Mouse (Mus musculus) ES-Bruce4 (cell line): ENCODE measurements around the gene Fastkd5. TPM values are rescaled to one million over a fixed set of nuclear protein-coding genes. Genes with fewer than 3 reads are reported as not detected.

Source experiments
- H3K27ac ChIP-seq: 2 replicates; pipeline ENCODE4 v1.5.1; 2012; ENCODE audit warnings: low read length, inconsistent platforms; ENCODE audit not compliant: insufficient read depth
- H3K27me3 ChIP-seq: 2 replicates; pipeline ENCODE4 v1.6.1; 2012; ENCODE audit warnings: mild to moderate bottlenecking, low read length, inconsistent platforms; ENCODE audit not compliant: control insufficient read depth, poor library complexity, insufficient read depth, severe bottlenecking
- H3K36me3 ChIP-seq: 2 replicates; pipeline ENCODE4 v1.6.1; 2012; ENCODE audit warnings: inconsistent platforms, mild to moderate bottlenecking, low read length, moderate library complexity; ENCODE audit not compliant: control insufficient read depth, poor library complexity, insufficient read depth, severe bottlenecking
- H3K4me1 ChIP-seq: one replicate; pipeline ENCODE4 v1.8.1; 2011; ENCODE audit warnings: low read length; ENCODE audit not compliant: control insufficient read depth, insufficient read depth
- H3K4me3 ChIP-seq: 2 replicates; pipeline ENCODE4 v1.5.1; 2011; ENCODE audit warnings: low read depth, mild to moderate bottlenecking, low read length
- H3K9ac ChIP-seq: 2 replicates; pipeline ENCODE4 v1.6.1; 2012; ENCODE audit warnings: low read depth, mild to moderate bottlenecking, inconsistent platforms; ENCODE audit not compliant: poor library complexity, severe bottlenecking
- H3K9me3 ChIP-seq: replicated peaks from 2 replicates; pipeline ENCODE4 v1.6.1; 2012; ENCODE audit warnings: mild to moderate bottlenecking, low read length, inconsistent platforms; ENCODE audit not compliant: control insufficient read depth, poor library complexity, insufficient read depth, severe bottlenecking
- CTCF ChIP-seq: IDR thresholded peaks from one replicate; pipeline ENCODE4 v1.8.1; 2011; ENCODE audit warnings: low read depth, low read length
- EP300 ChIP-seq: IDR thresholded peaks from 2 replicates; pipeline ENCODE4 v1.6.1; 2011; ENCODE audit warnings: low read depth, low read length; ENCODE audit not compliant: insufficient read depth
- POLR2A ChIP-seq: IDR thresholded peaks from one replicate; pipeline ENCODE4 v1.8.1; 2011; ENCODE audit warnings: low read length; ENCODE audit not compliant: insufficient read depth
- polyA plus RNA-seq: library from polyadenylated mRNA; stranded (reverse); fragments of >200 nt; gene quantifications from 2 replicates; pipeline ENCODE4 v1.2.4, GENCODE M21; 2011; ENCODE audit warnings: low read depth; ENCODE audit not compliant: missing spikeins, insufficient read depth, insufficient read length

Fastkd5 gene
- polyA plus RNA-seq, 1 experiment, result 22.5 TPM

DNA sequence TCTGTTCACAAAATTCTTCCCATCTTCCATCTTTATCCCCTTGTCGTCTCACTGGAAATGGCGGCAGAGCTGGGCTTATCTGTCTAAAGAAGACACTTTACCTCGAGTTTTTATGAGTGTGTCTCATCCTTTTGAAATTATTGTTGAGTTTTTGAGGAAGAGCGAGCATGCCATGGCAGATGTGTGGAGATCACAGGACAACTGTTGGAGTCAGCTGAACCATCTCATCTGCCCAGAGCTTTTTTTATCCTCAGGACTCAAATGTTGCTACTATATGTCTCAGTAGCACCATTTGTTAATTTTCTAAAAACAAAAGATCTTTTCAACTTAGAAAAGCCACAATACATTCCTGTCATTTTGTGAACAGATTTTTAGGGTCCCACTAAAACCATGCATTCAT, 15.4 kb upstream of the Fastkd5 start:
- no peaks in the 10 kb centered on the region for H3K36me3 ChIP-seq
- no peak overlapping the region for H3K9ac ChIP-seq
- H3K27ac ChIP-seq, result no peak overlapping the region
- H3K4me1 ChIP-seq, result no peaks in the 10 kb centered on the region
- H3K9me3 ChIP-seq, result no peaks in the 10 kb centered on the region
- no peaks in the 10 kb centered on the region for H3K27me3 ChIP-seq
- TF ChIP-seq EP300, result no peak
- TF ChIP-seq CTCF, result no peak
- no peak for TF ChIP-seq POLR2A
- H3K4me3 ChIP-seq, result no peak overlapping the region

DNA sequence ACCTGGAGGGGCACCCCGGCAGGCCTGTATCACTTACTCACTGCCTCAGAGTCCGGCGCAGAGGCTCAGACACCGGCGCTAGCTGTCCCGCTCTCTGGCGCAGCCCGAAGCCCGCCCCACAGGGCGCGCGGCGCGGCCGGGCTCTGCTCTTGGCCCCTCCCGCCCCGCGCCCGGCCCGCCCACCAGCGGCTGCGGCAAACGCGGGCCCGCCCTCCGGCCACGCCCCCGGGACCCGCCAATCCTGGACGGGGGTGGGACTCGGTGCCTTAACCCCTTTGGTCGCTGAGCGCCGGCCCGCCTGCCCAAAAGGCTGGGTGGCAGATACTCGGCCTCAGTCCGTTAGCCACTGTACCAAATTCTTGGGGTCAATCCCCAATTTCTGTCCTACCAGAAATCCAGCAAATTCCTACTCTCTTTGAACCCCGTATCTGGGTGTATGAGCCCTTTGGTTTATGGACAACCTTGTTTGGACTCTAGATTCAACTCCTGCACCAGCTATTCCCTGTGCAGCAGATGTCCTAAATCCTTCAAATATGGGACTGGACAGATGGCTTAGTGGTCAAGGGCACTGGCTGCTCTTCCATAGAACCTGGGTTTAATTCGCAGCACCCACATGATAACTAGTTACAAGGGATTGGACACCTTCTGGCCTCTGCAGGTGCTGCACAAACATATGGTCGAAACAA, 13.0 kb upstream of the Fastkd5 start, which contains the start of gene Lzts3:
Gene Lzts3, minus strand, starts transcription at position 120 of the 686 bp plus-strand sequence.
- no peaks in the 10 kb centered on the region for H3K4me1 ChIP-seq
- H3K27ac ChIP-seq, result no peak within 1 kb of the TSS

DNA sequence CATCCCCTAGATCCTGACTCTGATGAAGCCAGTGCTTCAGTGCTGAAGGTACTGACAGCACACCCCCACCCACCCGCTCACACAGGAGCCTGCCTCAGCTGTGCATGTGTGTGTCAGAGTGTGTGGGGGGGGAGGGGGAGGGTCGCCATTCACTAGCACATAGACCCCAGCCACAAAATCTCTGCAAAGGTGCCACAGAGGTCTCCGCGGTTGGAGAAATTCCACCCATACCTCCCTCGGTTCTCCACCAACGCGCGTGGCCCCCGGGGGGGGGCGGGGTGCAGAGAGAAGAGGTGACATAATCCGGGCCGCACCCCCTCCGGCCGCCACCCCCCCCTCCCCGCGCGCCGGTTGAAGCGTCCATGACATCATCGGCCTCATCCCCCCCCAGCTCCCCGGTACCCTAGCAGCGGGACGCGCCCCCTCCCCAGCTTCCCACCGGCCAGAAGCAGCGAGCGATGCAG, 12.4 kb upstream of the Fastkd5 start:
- H3K9ac ChIP-seq, result peak overlapping the region; percentile 65
- no peaks in the 10 kb centered on the region for H3K36me3 ChIP-seq
- no peaks in the 10 kb centered on the region for H3K27me3 ChIP-seq
- no peaks in the 10 kb centered on the region for H3K4me1 ChIP-seq
- TF ChIP-seq POLR2A (no peak), EP300 (no peak), CTCF (no peak)
- H3K9me3 ChIP-seq, result no peaks in the 10 kb centered on the region
- peak overlapping the region; percentile 86 for H3K4me3 ChIP-seq
- no peak overlapping the region for H3K27ac ChIP-seq

More for the DNA sequence above, 13.0 kb upstream of the Fastkd5 start, which contains the start of gene Lzts3:
- TF ChIP-seq CTCF (no peak), EP300 (no peak)
- Histone ChIP-seq H3K27me3 (no peaks in the 10 kb centered on the region), H3K36me3 (no peaks in the 10 kb centered on the region), H3K4me3 (peak within 1 kb of the TSS; percentile 86), H3K9me3 (no peaks in the 10 kb centered on the region), H3K9ac (peak within 1 kb of the TSS; percentile 65)

DNA sequence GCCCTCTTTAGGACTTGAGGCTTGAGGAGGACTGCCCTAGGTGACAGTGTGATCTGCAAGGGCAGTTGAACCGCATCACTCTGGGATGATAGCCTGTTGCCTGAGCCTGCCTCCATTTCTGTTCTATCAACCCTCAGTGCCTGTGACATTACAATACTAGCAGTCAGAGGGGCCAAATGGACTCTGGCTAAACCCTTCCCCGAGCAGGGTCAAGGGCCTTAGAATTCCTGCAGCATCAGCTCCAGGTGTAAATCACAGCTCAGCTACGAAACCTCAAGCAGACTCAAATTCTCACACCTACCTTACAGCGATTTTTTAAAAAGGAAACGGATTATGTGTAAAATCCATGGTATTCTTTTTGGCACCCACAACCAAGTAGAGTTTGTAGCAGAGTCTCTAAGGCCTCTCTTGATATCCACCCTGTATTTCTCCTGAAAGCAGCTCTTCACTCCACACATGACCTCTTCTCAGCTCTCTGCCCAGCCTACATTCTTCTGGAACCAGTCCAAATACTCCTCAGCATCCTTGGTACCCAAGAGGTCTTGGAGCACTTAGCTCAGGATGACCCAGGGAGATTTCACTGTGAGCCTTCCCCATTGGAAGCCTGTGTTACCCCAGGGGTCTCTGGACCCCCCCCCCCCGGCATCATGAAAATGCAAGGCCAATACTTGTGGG, 11.7 kb upstream of the Fastkd5 start:
- Histone ChIP-seq H3K4me1 (no peaks in the 10 kb centered on the region), H3K27ac (no peak overlapping the region), H3K9ac (0 out of 2 replicates have a peak overlapping the region, but pooled peaks have one; percentile 65), H3K4me3 (no peak overlapping the region), H3K27me3 (no peaks in the 10 kb centered on the region), H3K9me3 (no peaks in the 10 kb centered on the region), H3K36me3 (no peaks in the 10 kb centered on the region)
- TF ChIP-seq EP300 (no peak), CTCF (no peak), POLR2A (no peak)

DNA sequence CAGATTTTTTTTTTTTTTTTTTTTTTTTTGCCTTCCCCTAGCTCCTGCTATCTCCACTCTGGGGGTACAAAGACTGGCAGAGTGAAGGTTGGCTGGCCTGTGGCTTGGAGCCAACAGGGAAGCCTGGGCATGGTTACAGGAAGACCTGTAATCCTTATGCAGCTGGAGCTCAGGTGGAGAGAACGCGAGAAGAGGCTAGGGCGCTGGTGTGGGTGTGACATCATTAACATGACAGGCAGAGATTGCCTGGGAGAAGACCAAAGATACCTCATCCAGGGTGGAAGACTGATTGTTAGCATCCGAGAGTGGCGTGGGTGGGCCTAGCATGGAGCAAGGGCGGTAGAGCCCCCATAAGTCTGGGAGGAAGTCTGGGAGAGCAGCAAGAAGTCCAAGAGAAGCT, 9.4 kb upstream of the Fastkd5 start:
- no peak for TF ChIP-seq POLR2A
- TF ChIP-seq CTCF, result no peak
- H3K27ac ChIP-seq, result no peak overlapping the region
- no peaks in the 10 kb centered on the region for H3K4me1 ChIP-seq
- H3K27me3 ChIP-seq, result no peaks in the 10 kb centered on the region
- H3K36me3 ChIP-seq, result no peaks in the 10 kb centered on the region
- no peaks in the 10 kb centered on the region for H3K9me3 ChIP-seq
- H3K9ac ChIP-seq, result no peak overlapping the region
- no peak overlapping the region for H3K4me3 ChIP-seq

DNA sequence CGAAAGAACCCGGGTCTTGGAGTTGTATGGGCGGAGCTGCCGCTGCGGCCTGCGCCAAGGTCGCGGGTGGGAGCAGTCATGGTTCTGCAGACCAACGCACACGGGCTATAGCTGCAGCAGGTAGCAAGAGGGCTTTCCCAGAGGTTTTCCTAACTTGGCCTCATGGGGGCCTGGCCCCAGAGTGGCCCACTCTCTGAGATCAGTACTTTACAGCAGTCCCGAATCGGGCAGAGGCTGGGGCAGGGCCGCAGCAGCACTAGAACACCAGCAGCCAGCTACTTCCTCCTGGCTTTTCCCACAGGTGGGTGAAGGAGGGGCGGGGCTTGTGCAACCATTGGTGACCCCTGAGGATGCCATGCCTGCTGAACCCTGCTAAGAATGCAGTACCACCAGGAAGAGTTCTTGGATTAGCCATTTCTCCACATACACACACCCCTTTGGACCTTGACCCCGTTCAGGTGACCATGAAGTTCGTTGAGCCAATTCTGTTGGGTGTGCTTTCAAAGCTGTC, 8.3 kb upstream of the Fastkd5 start:
- peak overlapping the region; percentile 32 for H3K4me3 ChIP-seq
- H3K27ac ChIP-seq, result no peak overlapping the region
- no peak for TF ChIP-seq POLR2A
- TF ChIP-seq CTCF, result no peak
- TF ChIP-seq EP300, result no peak
- no peaks in the 10 kb centered on the region for H3K27me3 ChIP-seq
- H3K9me3 ChIP-seq, result no peaks in the 10 kb centered on the region
- H3K36me3 ChIP-seq, result no peaks in the 10 kb centered on the region
- peaks cover 6% of the 10 kb centered on the region for H3K4me1 ChIP-seq
- peak overlapping the region; percentile 66 for H3K9ac ChIP-seq
